Mouse (Mus musculus): ENCODE results near the gene Rgl1. TPM values are rescaled to one million over a fixed set of nuclear protein-coding genes. Genes with fewer than 3 reads are reported as not detected.

Rgl1 gene
- total and polyA plus RNA-seq, 2 experiments from 2014 or later, result 36.7 to 38.9 TPM

- DNase-seq (ENCODE audit: low spot score) (no peak), ATAC-seq (ENCODE audit: insufficient read depth, low read depth) (no peak)
- H3K9me3 ChIP-seq (replicated peaks; ENCODE audit: control insufficient read depth, low read length), result no peaks in the 10 kb centered on the region
- no peak overlapping the region for H3K9ac ChIP-seq (replicated peaks; ENCODE audit: low read depth, low read length)
- H3K27me3 ChIP-seq (ENCODE audit: control insufficient read depth, insufficient read depth, low read length), result no peaks in the 10 kb centered on the region
- no peak overlapping the region for H3K4me2 ChIP-seq (ENCODE audit: low read depth, low read length)
- peaks cover 28% of the 10 kb centered on the region for H3K36me3 ChIP-seq (replicated peaks; ENCODE audit: control insufficient read depth, insufficient read depth, low read length)
- TF ChIP-seq EP300 (IDR thresholded peaks at IDR 0.05; ENCODE audit: low read depth), result no peak
- 77% methylated on average over 5 of the region's 5 CpGs for WGBS
- no peak overlapping the region for H3K27ac ChIP-seq (ENCODE audit: low read depth)
- H3K4me1 ChIP-seq (ENCODE audit: control insufficient read depth, insufficient read depth), result peaks cover 74% of the 10 kb centered on the region
- no peak overlapping the region for H3K4me3 ChIP-seq (ENCODE audit: low read depth, low read length)
These were observed 175.8 kb downstream of the Rgl1 start for GRCm38 (mm10) chr1:152590321-152590720.

- Histone ChIP-seq H3K9me3 (replicated peaks; ENCODE audit: control insufficient read depth, low read length) (no peaks in the 10 kb centered on the region), H3K4me1 (ENCODE audit: control insufficient read depth, insufficient read depth) (peaks cover 65% of the 10 kb centered on the region), H3K4me2 (ENCODE audit: low read depth, low read length) (peak overlapping the region; percentile 51), H3K27ac (ENCODE audit: low read depth) (peak overlapping the region; percentile 65), H3K36me3 (replicated peaks; ENCODE audit: control insufficient read depth, insufficient read depth, low read length) (peaks cover 35% of the 10 kb centered on the region), H3K9ac (replicated peaks; ENCODE audit: low read depth, low read length) (peak overlapping the region; percentile 42; the same call in 1 of the 2 replicates), H3K27me3 (ENCODE audit: control insufficient read depth, insufficient read depth, low read length) (no peaks in the 10 kb centered on the region), H3K4me3 (ENCODE audit: low read depth, low read length) (peak overlapping the region; percentile 21; the same call in 1 of the 2 replicates)
- DNase-seq (ENCODE audit: low spot score) (peak; percentile 73), ATAC-seq (ENCODE audit: insufficient read depth, low read depth) (no peak)
- WGBS, result 19% methylated on average over 9 of the region's 9 CpGs
- TF ChIP-seq CTCF (IDR thresholded peaks at IDR 0.05; ENCODE audit: low read depth), result no peak
- no peak for TF ChIP-seq EP300 (IDR thresholded peaks at IDR 0.05; ENCODE audit: low read depth)
These were observed 176.7 kb downstream of the Rgl1 start for GRCm38 (mm10) chr1:152589331-152589935.

GRCm38 (mm10) chr1:152587431-152587830, 178.7 kb downstream of the Rgl1 start:
- H3K4me2 ChIP-seq (ENCODE audit: low read depth, low read length), result no peak overlapping the region
- no peak overlapping the region for H3K27ac ChIP-seq (ENCODE audit: low read depth)
- WGBS, result 72% methylated on average over 3 of the region's 3 CpGs
- DNase-seq (ENCODE audit: low spot score) (no peak), ATAC-seq (ENCODE audit: insufficient read depth, low read depth) (no peak)
- peaks cover 36% of the 10 kb centered on the region for H3K36me3 ChIP-seq (replicated peaks; ENCODE audit: control insufficient read depth, insufficient read depth, low read length)
- TF ChIP-seq EP300 (IDR thresholded peaks at IDR 0.05; ENCODE audit: low read depth), result no peak
- no peak for TF ChIP-seq CTCF (IDR thresholded peaks at IDR 0.05; ENCODE audit: low read depth)
- H3K4me3 ChIP-seq (ENCODE audit: low read depth, low read length), result no peak overlapping the region
- peaks cover 51% of the 10 kb centered on the region for H3K4me1 ChIP-seq (ENCODE audit: control insufficient read depth, insufficient read depth)
- no peaks in the 10 kb centered on the region for H3K9me3 ChIP-seq (replicated peaks; ENCODE audit: control insufficient read depth, low read length)
- H3K9ac ChIP-seq (replicated peaks; ENCODE audit: low read depth, low read length), result no peak overlapping the region
- H3K27me3 ChIP-seq (ENCODE audit: control insufficient read depth, insufficient read depth, low read length), result no peaks in the 10 kb centered on the region

GRCm38 (mm10) chr1:152585385-152585984, 180.7 kb downstream of the Rgl1 start:
- peak overlapping the region; percentile 62 for H3K27ac ChIP-seq (ENCODE audit: low read depth)
- H3K36me3 ChIP-seq (replicated peaks; ENCODE audit: control insufficient read depth, insufficient read depth, low read length), result peaks cover 30% of the 10 kb centered on the region
- DNase-seq (ENCODE audit: low spot score) (no peak), ATAC-seq (ENCODE audit: insufficient read depth, low read depth) (peak; percentile 40; the same call in 1 of the 2 replicates)
- H3K27me3 ChIP-seq (ENCODE audit: control insufficient read depth, insufficient read depth, low read length), result no peaks in the 10 kb centered on the region
- H3K4me3 ChIP-seq (ENCODE audit: low read depth, low read length), result no peak overlapping the region
- TF ChIP-seq CTCF (IDR thresholded peaks at IDR 0.05; ENCODE audit: low read depth) (no peak), EP300 (IDR thresholded peaks at IDR 0.05; ENCODE audit: low read depth) (no peak)
- H3K4me1 ChIP-seq (ENCODE audit: control insufficient read depth, insufficient read depth), result peaks cover 42% of the 10 kb centered on the region
- no peaks in the 10 kb centered on the region for H3K9me3 ChIP-seq (replicated peaks; ENCODE audit: control insufficient read depth, low read length)
- WGBS, result 31% methylated on average over 7 of the region's 7 CpGs
- no peak overlapping the region for H3K9ac ChIP-seq (replicated peaks; ENCODE audit: low read depth, low read length)
- H3K4me2 ChIP-seq (ENCODE audit: low read depth, low read length), result no peak overlapping the region

GRCm38 (mm10) chr1:152584933-152585332, 181.2 kb downstream of the Rgl1 start:
- no peak for ATAC-seq (ENCODE audit: insufficient read depth, low read depth)
- H3K4me3 ChIP-seq (ENCODE audit: low read depth, low read length), result no peak overlapping the region
- no peak overlapping the region for H3K9ac ChIP-seq (replicated peaks; ENCODE audit: low read depth, low read length)
- no peaks in the 10 kb centered on the region for H3K9me3 ChIP-seq (replicated peaks; ENCODE audit: control insufficient read depth, low read length)
- DNase-seq (ENCODE audit: low spot score), result no peak
- H3K27me3 ChIP-seq (ENCODE audit: control insufficient read depth, insufficient read depth, low read length), result no peaks in the 10 kb centered on the region
- H3K4me2 ChIP-seq (ENCODE audit: low read depth, low read length), result no peak overlapping the region
- peaks cover 30% of the 10 kb centered on the region for H3K36me3 ChIP-seq (replicated peaks; ENCODE audit: control insufficient read depth, insufficient read depth, low read length)
- WGBS, result 78% methylated on average over 8 of the region's 8 CpGs
- peaks cover 38% of the 10 kb centered on the region for H3K4me1 ChIP-seq (ENCODE audit: control insufficient read depth, insufficient read depth)
- TF ChIP-seq CTCF (IDR thresholded peaks at IDR 0.05; ENCODE audit: low read depth) (no peak), EP300 (IDR thresholded peaks at IDR 0.05; ENCODE audit: low read depth) (no peak)
- H3K27ac ChIP-seq (ENCODE audit: low read depth), result peak overlapping the region; percentile 46; the same call in 1 of the 2 replicates

All from heart, postnatal 0 days (tissue).